Mouse (Mus musculus) embryonic fibroblast, embryonic 13.5 days (primary cell): ENCODE measurements around the gene Acads. TPM values are rescaled to one million over a fixed set of nuclear protein-coding genes. Genes with fewer than 3 reads are reported as not detected.

Experiments used
- H3K27ac ChIP-seq: 2 replicates; pipeline ENCODE4 v1.5.1; 2012; ENCODE audit warnings: low read length, control low read depth, inconsistent platforms; ENCODE audit not compliant: insufficient read depth
- H3K4me1 ChIP-seq: 2 replicates; pipeline ENCODE4 v1.6.1; 2011; ENCODE audit warnings: low read length; ENCODE audit not compliant: control insufficient read depth, insufficient read depth
- H3K4me3 ChIP-seq: 2 replicates; pipeline ENCODE4 v1.5.1; 2011; ENCODE audit warnings: mild to moderate bottlenecking, control low read depth, low read length; ENCODE audit not compliant: insufficient read depth
- CTCF ChIP-seq: IDR thresholded peaks from 2 replicates; pipeline ENCODE4 v1.5.1; 2011; ENCODE audit warnings: mild to moderate bottlenecking, control low read depth, low read length, moderate library complexity, borderline replicate concordance; ENCODE audit not compliant: insufficient read depth
- POLR2A ChIP-seq: IDR thresholded peaks from 2 replicates; pipeline ENCODE4 v1.6.1; 2011; ENCODE audit warnings: low read depth, mild to moderate bottlenecking, control low read depth, low read length, moderate library complexity
- polyA plus RNA-seq: library from polyadenylated mRNA; stranded (reverse); fragments of >200 nt; gene quantifications from 2 replicates; pipeline ENCODE4 v1.2.4, GENCODE M21; 2011; ENCODE audit warnings: low read depth; ENCODE audit not compliant: missing spikeins, insufficient read length

Acads gene
- polyA plus RNA-seq, 1 experiment = 23.8 TPM

GRCm38 (mm10) chr5:115159165-115159564, 40.0 kb upstream of the Acads start:
- TF ChIP-seq POLR2A (no peak), CTCF (no peak)
- Histone ChIP-seq H3K4me3 (no peak overlapping the region; the same call in 1 of the 2 replicates), H3K27ac (peak overlapping the region; percentile 99), H3K4me1 (no peaks in the 10 kb centered on the region)

- H3K4me1 ChIP-seq = peaks cover 4% of the 10 kb centered on the region; the same call in 1 of the 2 replicates
- peak within 1 kb of the TSS; percentile 88 for H3K4me3 ChIP-seq
- no peak for TF ChIP-seq CTCF
- TF ChIP-seq POLR2A = peak; percentile 96
- H3K27ac ChIP-seq = peak within 1 kb of the TSS; percentile 99
Observed at GRCm38 (mm10) chr5:115158040-115158983, 39.2 kb upstream of the Acads start, which contains the start of gene Mlec. Gene Mlec, minus strand, starts transcription at chr5:115158179.

- Histone ChIP-seq H3K4me1 (peaks cover 9% of the 10 kb centered on the region), H3K27ac (peak overlapping the region; percentile 45), H3K4me3 (peak overlapping the region; percentile 88)
- no peak for TF ChIP-seq CTCF
Observed at GRCm38 (mm10) chr5:115156933-115157589, 37.9 kb upstream of the Acads start.

- peaks cover 9% of the 10 kb centered on the region for H3K4me1 ChIP-seq
- H3K4me3 ChIP-seq = peak overlapping the region; percentile 88
- H3K27ac ChIP-seq = peak overlapping the region; percentile 25; the same call in 1 of the 2 replicates
- TF ChIP-seq CTCF (no peak), POLR2A (no peak; the same call in 1 of the 2 replicates)
Observed at GRCm38 (mm10) chr5:115156401-115156800, 37.3 kb upstream of the Acads start.

- Histone ChIP-seq H3K4me3 (peak overlapping the region; percentile 88), H3K27ac (0 out of 2 replicates have a peak overlapping the region, but pooled peaks have one; percentile 25), H3K4me1 (peaks cover 9% of the 10 kb centered on the region)
- no peak for TF ChIP-seq CTCF
Observed at GRCm38 (mm10) chr5:115155831-115156230, 36.7 kb upstream of the Acads start.

- Histone ChIP-seq H3K27ac (no peak overlapping the region), H3K4me1 (peaks cover 9% of the 10 kb centered on the region), H3K4me3 (peak overlapping the region; percentile 88)
- TF ChIP-seq POLR2A (no peak), CTCF (no peak)
Observed at GRCm38 (mm10) chr5:115155156-115155631, 36.0 kb upstream of the Acads start.

- TF ChIP-seq POLR2A = no peak
- TF ChIP-seq CTCF = no peak
- H3K4me1 ChIP-seq = peaks cover 9% of the 10 kb centered on the region
- no peak overlapping the region for H3K27ac ChIP-seq
- no peak overlapping the region for H3K4me3 ChIP-seq
Observed at GRCm38 (mm10) chr5:115152132-115152956, 33.2 kb upstream of the Acads start.

GRCm38 (mm10) chr5:115151457-115151856, 32.3 kb upstream of the Acads start:
- peaks cover 9% of the 10 kb centered on the region for H3K4me1 ChIP-seq
- no peak overlapping the region for H3K27ac ChIP-seq
- TF ChIP-seq POLR2A (no peak), CTCF (no peak)
- no peak overlapping the region for H3K4me3 ChIP-seq

- no peak overlapping the region for H3K4me3 ChIP-seq
- H3K4me1 ChIP-seq = peaks cover 9% of the 10 kb centered on the region
- H3K27ac ChIP-seq = no peak overlapping the region
- TF ChIP-seq POLR2A (no peak), CTCF (no peak)
Observed at GRCm38 (mm10) chr5:115150991-115151390, 31.8 kb upstream of the Acads start.
